Mouse (Mus musculus): ENCODE results near the gene Necap2. TPM values are rescaled to one million over a fixed set of nuclear protein-coding genes. Genes with fewer than 3 reads are reported as not detected.

Gene Necap2
- total RNA-seq (2021), result 10 to 100 TPM; 66.0 to 69.1 TPM
- long read RNA-seq, experiment 1, transcript Necap2-201 (8 exons, 1,906 nt), result major isoform, 74 of 82 reads
- long read RNA-seq, experiment 1, partial matches to known transcripts, result 4 of 82 reads
- long read RNA-seq, experiment 1, other reads (novel, unspliced or antisense), result 4 of 82 reads
- long read RNA-seq, experiment 2, transcript Necap2-201 (8 exons, 1,906 nt), result major isoform, 108 of 125 reads
- long read RNA-seq, experiment 2, partial matches to known transcripts, result 9 of 125 reads
- long read RNA-seq, experiment 2, other reads (novel, unspliced or antisense), result 7 of 125 reads

DNA sequence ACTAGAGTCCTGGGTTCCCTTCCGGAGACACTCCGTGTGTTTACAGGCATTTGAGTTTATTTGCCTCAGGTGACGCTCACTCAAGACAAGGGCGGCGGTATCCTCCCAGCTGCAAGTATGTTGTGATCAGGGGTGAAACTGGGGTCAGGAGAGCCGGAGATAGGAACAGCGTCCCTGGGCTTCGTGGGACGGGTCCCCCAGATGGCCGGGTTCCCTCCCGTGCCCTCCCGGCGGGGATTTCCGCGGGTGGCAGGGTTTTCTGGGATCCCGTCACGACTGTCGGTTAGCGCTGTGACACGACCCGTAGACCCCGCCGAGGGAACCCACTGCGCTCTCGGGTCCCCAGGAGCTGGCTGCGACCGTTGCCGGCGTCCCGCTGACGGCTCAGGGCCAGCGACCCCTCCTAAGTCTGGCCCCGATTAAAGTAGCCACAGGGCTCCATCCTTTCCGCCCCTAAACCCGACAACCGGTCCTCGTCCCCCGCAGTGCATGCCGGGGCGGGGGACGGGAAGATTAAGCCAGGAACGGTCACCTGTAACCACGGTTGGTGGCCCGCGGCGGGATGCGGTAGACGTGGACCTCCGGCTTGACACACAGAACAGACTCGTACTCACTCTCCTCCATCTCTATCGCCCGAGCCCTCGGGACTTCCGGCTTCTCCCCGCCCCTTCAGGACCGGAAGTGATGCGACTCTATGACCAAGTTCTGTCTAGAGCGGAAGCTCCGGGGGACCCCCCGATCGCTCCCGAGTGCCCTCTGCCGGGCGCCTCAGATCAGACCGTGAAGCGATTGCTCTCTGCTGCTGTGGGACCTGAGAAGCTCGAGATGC lies at the start of gene Necap2:
Necap2 (minus strand) TSS at position 677 of the 829 bp plus-strand sequence.
- peak; percentile 78 to 84 for DNase-seq (ENCODE audit: low spot score in 2 of 2)

GRCm38 (mm10) chr4:141123065-141123464 lies 44.9 kb upstream of the Necap2 start:
- DNase-seq (ENCODE audit: low spot score in 2 of 2), result no peak

DNA sequence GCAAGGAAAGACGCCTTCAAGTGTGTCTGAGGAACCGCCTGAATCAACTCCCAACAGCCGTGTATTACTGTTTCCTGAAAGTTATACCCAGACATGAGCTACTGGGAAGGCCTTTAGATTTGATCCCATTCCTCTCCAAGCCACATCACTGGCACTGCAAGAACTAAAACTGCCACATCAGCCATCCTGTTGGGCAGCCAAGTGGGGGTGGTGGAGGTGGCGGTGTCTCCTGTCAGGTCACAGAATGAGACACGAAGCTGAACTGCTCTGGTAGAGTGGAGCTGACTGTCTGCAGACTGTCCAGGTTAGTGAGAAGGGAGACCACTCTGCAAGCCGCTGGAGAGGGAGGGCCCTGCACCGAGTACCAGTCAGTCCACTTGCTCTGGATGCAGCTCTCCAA lies 44.5 kb upstream of the Necap2 start:
- no peak for DNase-seq (ENCODE audit: low spot score in 2 of 2)

DNA sequence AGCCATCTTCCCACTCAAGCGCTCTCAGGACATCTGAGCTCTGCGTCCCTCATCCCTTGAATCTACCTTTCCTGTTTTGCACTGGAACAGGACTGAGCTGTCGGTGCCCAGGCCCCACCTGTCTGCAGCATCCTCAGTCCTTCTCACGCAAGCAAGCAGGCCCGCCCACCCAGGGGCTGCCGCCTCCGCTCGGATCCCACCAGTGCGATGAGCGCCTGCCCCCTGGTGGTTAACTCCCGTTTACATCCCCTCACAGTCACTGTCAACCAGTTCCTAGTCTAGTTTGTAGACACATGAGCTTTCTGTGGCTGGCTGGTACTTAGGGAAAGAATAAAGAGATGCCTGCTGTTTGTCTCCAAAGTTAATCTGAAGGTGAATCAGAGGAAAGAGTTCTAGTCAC lies 42.5 kb upstream of the Necap2 start:
- DNase-seq (ENCODE audit: low spot score in 2 of 2), result peak in 1 of 2 experiments; percentile 47

DNA sequence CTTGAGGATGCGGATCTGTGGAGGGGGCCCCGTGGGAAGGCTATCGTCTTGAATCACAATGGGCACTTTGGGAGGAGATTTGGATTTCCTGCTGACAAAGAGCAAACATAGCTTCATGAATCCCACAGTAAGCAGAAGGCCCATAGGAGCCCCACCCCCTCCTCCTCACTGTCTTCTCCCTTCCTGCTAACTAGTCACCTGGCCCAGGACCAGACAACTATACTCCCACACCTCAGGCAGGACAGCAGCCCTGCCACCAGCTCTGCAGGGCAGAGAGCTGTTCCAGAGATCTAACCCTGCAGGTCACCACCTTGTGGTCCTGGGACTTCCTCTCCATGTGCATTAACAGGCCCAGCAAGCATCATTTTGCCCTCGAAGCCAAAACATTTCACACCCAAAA lies 40.5 kb upstream of the Necap2 start:
- no peak for DNase-seq (ENCODE audit: low spot score in 2 of 2)

- no peak for DNase-seq (ENCODE audit: low spot score in 2 of 2)
Observed at GRCm38 (mm10) chr4:141115398-141115797, 37.2 kb upstream of the Necap2 start.

DNA sequence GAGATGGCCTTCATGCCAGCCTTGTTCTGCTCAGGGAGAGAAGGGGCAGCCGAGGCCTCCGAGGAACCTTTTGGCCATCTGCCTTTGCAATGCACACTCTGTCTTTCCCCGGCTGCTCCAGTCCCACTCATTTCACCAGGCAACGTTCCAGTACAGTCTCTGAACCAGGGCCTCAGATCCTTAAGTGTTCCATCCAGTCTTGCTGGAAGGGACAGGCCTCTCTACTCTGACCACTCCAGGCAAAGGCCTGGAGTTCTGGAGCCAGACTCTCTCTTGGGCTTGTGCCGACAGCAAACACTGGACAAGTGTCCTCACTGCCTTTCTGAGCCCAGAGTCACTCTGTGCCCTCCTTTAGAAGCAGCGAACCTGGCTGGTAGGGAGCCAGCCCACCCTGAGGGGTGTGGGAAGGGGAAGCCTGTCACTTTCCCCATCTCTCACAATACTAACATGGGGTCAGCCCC lies 36.4 kb upstream of the Necap2 start:
- DNase-seq (ENCODE audit: low spot score in 2 of 2), result no peak

DNA sequence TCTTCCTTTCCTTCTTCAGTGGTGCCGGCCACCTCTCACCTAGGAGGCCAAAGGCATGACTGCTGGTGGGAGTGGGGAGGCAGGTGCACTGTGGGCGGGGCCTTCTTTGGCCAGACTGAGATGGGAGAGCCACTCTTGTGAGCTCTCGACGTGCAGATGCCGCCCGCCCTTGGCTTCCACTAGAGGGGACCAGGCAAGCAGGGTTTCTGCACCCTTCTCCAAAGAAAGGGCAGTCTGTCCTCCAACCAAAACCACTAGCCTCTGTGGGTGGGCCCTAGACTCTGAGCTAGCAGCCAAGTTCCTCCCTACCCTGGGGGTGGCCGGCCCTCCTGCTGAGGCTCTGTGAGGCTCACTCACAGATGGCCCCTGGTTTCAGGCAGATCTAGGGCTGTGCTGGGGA lies 35.7 kb upstream of the Necap2 start:
- no peak for DNase-seq (ENCODE audit: low spot score in 2 of 2)

DNA sequence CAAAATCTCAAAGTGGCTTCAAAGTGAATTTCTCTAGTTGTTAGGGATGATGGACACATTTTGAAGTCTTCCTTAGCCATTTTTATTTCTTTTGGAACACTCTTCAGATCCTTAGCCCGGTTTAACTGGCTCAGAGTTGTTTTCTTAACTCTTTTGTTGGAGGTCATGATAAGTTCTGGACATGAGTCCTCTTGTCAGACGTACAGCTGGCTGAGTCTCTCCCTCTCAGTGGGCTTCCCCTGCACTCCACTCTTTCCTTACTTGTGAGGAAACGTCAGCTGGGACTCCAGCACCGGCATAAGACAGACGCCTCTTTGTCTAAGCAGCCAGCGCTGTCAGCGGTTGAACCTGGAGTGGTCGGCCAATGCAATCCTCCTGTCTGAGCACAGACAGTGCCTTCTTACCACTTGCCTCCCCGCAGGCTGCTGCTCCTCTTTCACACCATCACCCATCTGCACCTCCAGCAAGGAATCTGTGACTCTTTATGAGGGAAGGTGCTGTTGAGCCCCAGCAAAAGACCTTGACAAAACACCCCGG lies 30.1 kb upstream of the Necap2 start:
- DNase-seq (ENCODE audit: low spot score in 2 of 2), result no peak

DNA sequence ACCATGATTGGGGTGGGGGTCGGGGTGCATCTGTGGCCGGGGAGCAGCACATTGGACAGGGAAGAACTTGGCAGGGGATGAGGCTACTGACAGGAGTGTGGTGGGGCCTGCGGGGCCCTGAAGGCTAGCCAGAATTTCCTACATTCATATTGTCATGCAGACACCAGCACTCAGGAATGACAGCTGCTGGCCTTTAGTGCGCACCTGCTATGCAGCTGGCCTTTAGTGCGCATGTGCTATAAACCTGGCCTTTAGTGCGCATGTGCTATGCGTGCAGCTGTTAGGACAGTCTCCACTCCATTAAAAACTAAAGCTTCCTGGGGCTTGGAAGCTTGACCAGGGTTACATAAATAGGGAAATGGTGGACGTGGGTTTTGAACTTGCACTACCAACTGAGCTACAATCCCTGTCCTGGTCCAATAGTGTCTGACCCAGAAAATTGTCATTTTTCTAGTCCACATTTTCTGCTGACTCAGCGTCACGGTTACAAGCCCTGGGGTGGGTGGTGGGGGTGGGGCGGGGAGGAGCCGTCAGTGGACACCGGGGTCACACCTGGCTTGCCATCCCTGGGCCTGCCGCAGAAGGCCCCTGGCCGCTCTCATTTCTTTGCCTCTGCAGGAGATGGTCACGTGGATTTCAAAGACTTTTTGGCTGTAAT lies 28.5 kb upstream of the Necap2 start:
- DNase-seq (ENCODE audit: low spot score in 2 of 2), result no peak

- DNase-seq (ENCODE audit: low spot score in 2 of 2), result no peak
Observed at GRCm38 (mm10) chr4:141101855-141102254, 23.7 kb upstream of the Necap2 start.

DNA sequence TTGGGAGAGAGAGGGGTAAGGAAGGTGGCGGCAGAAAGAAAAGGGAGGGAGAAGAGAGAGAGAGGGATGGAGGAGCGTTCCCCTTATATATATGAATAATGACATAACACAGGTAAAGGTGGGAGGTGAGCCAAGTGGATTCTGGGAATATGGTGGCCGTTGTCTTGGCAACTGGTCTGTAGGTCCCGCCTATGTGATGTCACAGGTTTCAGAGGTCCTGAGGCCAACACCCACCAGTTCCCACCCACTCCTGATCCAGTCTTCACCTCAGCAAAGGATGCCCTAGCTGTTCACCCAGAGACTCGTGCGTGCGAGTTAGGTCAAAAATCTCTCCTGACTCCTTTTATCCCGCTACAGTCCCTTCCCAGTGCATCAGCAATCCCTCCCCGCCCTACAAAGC lies 23.1 kb upstream of the Necap2 start:
- DNase-seq (ENCODE audit: low spot score in 2 of 2), result no peak

DNA sequence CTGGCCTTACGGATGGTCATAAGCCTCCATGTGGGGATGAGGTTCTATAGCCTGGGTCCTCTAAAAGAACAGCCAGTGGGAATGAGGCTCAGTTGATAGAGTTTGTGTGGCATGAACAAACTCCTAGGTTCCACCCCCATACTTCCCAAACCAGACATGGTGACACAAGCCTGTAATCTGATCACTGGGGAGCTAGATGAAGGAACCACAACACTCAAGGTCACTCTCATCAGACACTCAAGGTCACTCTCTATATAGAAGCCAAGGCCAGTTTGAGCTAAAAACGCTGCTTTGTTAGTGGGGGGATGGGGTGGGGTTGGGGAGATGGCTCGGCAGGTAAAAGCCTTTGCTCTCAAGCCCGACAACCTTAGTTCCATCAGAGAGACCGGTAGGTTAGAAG lies 21.8 kb upstream of the Necap2 start:
- DNase-seq (ENCODE audit: low spot score in 2 of 2), result no peak

- no peak for DNase-seq (ENCODE audit: low spot score in 2 of 2)
Observed at GRCm38 (mm10) chr4:141098935-141099334, 20.8 kb upstream of the Necap2 start.

DNA sequence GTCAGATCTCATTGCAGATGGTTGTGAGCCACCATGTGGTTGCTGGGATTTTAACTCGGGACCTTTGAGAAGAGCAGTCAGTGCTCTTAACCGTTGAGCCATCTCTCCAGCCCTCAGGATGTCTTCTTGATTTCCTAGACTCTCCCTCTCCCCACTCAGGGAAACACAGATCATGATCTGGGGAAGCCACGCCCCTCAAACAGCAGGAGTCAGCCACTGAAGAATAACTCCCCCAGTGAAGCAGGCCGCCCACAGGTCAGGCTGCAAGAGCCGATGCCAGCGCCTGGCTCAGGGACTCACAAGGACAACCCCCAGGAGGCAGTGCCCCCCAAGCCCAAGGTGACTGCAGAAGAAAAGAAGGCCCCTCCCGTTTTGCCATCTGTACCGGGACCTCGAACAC lies 18.6 kb upstream of the Necap2 start:
- DNase-seq (ENCODE audit: low spot score in 2 of 2), result no peak

GRCm38 (mm10) chr4:141095016-141095415 lies 16.9 kb upstream of the Necap2 start:
- no peak for DNase-seq (ENCODE audit: low spot score in 2 of 2)

DNA sequence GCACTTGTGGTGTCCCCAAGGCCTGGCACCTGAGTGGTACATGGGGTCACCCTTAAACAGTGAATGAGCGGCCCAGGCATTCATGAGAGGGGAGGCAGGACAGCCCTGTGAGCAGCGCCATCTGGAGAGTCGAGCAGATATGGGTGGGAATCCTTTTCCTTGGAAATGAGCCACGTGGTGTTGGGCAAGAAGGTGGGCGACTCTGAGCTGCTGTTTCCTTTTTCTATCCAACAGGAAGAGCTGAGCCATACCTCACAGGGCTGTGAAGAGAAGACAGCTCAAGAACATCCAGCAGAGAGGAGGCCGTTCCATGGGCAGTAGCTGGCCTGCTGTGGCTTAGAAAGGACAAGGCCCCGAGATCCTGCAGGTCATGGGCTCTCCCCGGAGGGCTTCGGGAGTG lies 10.6 kb upstream of the Necap2 start:
- DNase-seq (ENCODE audit: low spot score in 2 of 2), result no peak

DNA sequence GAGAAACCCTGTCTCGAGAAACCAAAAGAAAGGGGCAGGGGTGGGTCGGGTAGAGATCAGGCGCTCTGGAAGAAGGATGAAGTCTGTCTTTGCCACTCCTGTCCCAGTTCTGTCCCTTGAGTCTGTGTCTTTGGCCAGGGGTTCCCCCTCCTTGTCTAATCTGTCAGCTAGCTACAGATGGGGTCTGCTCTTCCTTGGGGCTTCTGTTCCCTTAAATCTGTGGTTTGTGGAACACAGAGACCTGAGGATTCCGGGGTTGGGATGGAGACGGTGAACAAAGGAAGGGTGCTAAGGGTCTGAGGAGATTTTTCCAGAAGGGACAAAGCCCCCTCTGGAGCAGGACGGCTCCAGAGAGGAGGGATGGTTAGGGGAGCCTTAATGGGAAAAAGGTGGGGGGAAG lies 9.9 kb upstream of the Necap2 start, which contains the start of gene Spata21:
Spata21 (plus strand) TSS at position 301 of the 400 bp plus-strand sequence.
- no peak for DNase-seq (ENCODE audit: low spot score in 2 of 2)

DNA sequence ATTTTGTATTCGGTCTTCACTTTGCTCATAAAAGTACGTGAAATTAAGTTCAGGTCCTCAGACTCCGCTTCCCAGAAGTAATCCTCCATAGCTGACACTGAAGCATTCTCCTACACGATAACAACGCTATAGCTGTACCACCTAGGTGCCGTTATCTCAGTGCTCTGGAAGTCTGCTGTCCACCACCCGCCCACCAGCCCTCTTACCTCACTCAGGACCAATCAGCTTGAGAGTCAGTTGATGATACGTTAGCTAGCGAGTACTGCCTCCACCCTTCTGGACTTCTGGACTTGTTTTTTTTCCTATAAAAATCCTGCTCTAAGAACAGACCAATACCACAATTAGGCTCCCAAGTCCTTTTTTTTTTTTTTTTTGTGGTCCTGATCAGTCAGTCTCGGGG lies 8.7 kb upstream of the Necap2 start:
- no peak for DNase-seq (ENCODE audit: low spot score in 2 of 2)

- no peak for DNase-seq (ENCODE audit: low spot score in 2 of 2)
Observed at GRCm38 (mm10) chr4:141078510-141079137, 467 bp upstream of the Necap2 start.
